Mouse (Mus musculus): ENCODE results near the gene Atp6ap1l. TPM values are rescaled to one million over a fixed set of nuclear protein-coding genes. Genes with fewer than 3 reads are reported as not detected.

Atp6ap1l gene
- 1.3 and 1.8 TPM in 2 replicates for polyA plus RNA-seq (2015; fragmentation: Nextera tagmentation; extraction: Ambion mirVana)

GRCm38 (mm10) chr13:90905176-90905575 lies at the start of gene Atp6ap1l:
TSS of gene Atp6ap1l (minus strand) at chr13:90905355.

GRCm38 (mm10) chr13:90922751-90923612 lies 17.8 kb upstream of the Atp6ap1l start, which contains the start of gene Rps23:
TSS of gene Rps23 (plus strand) at chr13:90922958.

Other genes with a start within 250 kb of the Atp6ap1l start
- gene Rps23, start 17.6 kb upstream of the Atp6ap1l start, polyA plus RNA-seq (2015; fragmentation: Nextera tagmentation; extraction: Ambion mirVana): 122 and 140 TPM in 2 replicates